Mouse (Mus musculus): ENCODE data around the gene Hoxa7. TPM values are rescaled to one million over a fixed set of nuclear protein-coding genes. Genes with fewer than 3 reads are reported as not detected.

Hoxa7 gene
- total RNA-seq, 2 experiments from 2014 or later = not detected

DNA sequence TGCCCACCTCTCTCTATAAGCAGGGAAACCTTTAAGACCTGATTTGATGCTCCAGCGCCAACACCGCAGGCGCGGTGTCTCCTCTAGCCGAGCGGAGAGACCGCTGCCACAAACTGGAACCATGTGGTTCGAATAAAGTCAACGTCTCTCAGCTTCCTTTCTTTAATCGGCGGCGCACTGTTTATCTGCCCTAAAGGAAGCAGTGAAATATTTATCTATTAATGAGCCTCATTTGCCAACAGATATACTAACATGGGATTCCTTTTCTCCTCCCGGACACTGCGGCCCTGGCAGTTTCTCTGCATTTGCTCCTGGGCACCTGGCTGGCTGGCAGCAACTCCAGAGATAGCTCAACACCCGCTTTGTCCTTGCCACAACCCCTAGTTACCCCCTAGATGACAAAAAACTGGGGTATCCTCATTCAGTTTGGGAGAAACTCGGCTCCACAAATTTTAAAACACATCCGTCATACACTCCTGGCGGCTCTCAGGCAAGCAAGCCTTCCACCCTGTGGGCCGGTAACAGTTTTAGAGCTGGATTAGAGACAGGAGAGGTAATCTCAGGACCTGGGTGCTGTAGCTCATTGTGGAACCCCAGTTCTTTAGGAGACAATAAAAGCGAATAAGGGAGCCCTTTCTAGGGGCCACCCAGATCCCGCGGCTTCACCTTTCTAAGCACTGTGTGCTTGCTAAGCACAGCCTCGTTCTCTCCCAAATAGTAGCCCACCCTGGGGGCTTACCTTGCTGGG is 3.6 kb downstream of the Hoxa7 start:
- no peak for DNase-seq (ENCODE audit: low spot score in 2 of 2)
- intact Hi-C loops (cut with DNase I) = no loop called here

DNA sequence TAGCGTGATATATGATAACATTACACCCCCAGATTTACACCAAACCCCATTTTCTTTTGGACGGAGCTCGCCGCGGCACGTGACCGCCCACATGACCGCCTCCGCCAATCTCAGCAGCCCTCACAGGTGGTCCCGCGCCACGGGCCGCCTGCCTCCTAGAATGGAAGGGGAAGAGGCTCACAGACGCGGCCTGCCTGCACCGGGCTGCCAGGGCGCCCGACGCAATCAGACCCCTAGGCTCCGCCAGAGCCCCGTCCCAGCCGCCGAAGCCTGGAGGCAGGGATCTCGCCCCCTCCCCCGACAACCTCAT is 4.2 kb downstream of the Hoxa7 start:
- no peak for DNase-seq (ENCODE audit: low spot score in 2 of 2)
- intact Hi-C loops (cut with DNase I) = no loop called here

DNA sequence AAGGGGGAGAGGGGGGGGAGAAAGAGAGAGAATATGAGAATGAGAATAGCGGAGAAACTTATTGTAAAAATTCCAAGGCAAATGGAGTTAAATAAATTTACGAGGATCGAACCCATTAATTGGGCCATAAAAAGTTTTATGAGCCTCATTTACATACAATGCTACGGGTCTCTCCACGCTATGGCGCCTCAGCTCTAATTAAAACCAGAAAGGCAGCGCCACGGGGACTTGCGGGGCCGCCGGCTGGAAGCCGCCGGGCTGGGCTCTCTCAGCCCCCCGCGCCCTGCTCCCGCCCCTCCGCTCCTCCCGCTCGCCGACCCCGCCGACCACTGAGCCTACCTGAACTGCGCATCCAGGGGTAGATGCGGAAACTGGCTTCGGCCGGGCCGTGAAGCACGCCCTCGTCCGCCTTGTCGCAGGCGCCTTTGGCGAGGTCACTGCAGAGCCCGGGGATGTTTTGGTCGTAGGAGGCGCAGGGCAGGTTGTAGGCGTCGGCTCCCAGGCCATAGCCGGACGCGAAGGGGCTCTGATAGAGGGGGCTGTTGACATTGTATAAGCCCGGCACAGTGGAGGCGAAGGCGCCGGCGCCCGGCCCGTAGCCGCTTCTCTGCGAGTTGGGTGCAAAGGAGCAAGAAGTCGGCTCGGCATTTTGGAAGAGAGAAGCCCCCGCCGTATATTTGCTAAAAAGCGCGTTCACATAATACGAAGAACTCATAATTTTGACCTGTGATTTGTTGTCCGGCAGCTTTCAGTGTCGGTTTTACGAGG is 4.8 kb downstream of the Hoxa7 start:
- intact Hi-C loops (cut with DNase I) = no loop called here

DNA sequence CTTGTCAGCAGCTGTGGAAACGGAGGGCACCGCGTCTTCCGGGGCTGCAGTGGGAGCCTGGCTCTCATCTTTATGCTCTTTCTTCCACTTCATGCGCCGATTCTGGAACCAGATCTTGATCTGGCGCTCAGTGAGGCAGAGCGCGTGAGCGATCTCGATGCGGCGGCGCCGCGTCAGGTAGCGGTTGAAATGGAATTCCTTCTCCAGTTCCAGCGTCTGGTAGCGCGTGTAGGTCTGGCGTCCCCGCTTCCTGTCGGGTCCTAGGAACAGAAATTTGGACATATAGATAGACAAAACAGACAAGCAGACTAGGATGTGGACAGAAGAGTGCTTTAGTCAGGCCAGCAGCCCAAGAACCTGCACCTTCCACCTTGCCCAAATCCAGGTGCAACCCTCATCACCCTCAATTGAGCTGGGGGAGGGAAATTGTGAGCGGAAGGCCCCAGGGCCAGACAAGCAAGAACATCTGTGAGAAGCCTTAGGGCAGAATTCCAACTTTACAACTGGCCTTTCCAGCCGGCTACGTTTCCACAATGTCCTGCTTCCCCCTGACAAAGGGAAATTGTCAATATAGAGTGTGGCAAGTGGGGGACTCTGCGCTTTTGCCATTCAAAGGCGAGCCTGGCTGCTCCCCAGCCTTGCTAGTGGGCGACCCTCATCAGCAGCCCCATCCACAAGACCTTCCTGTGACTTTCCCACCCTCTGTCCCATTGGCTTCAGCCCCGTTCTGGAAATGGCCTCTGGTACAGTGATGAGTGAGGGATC is 5.7 kb downstream of the Hoxa7 start:
- intact Hi-C loops (cut with DNase I) = no loop called here
- no peak for DNase-seq (ENCODE audit: low spot score in 2 of 2)

More for the DNA sequence above, 4.8 kb downstream of the Hoxa7 start:
- no peak for DNase-seq (ENCODE audit: low spot score in 2 of 2)

DNA sequence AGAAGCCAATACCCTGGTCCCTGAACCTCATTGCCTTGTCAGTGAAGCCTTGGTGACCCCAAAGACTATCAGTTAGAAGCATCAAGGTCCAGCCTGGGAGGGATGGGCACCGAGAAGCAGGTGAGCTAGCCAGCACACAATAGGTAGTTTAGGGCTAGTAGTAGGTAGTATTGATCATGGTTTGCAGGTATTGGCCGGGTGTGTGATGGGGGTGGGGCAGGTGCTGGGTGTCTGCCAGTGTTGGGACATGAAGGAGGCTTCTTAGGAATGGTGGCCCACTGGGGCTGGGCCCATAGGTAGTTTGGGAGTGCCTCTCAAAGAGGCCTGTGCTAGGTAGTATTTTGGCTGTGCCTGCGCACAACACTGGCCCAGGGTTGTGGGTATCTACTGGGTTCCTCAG is 6.6 kb downstream of the Hoxa7 start:
- DNase-seq (ENCODE audit: low spot score in 2 of 2) = no peak
- intact Hi-C loops (cut with DNase I) = no loop called here

DNA sequence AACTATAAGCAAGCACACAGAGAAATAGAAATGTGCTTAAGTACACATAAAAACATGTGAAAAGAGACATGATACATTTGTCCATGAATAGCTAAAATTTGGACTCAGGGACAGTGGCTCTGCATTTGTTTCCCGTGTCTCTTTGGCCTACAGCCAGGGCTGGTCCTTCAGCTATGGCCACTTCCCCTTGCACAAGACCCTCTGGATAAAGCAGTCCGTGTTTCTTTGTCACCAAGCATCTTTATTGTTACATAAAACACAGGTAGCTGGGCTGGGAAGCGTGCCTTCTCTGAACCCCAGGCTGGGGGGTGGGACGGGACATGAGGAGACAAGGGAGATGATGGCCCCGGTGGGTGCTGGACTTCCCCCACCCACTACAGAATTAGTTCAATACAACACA is 7.4 kb downstream of the Hoxa7 start:
- intact Hi-C loops (cut with DNase I) = loop anchor here (5.0 kb wide), 1 partner anchor 207 kb away; no protein-coding TSS in a partner anchor

DNA sequence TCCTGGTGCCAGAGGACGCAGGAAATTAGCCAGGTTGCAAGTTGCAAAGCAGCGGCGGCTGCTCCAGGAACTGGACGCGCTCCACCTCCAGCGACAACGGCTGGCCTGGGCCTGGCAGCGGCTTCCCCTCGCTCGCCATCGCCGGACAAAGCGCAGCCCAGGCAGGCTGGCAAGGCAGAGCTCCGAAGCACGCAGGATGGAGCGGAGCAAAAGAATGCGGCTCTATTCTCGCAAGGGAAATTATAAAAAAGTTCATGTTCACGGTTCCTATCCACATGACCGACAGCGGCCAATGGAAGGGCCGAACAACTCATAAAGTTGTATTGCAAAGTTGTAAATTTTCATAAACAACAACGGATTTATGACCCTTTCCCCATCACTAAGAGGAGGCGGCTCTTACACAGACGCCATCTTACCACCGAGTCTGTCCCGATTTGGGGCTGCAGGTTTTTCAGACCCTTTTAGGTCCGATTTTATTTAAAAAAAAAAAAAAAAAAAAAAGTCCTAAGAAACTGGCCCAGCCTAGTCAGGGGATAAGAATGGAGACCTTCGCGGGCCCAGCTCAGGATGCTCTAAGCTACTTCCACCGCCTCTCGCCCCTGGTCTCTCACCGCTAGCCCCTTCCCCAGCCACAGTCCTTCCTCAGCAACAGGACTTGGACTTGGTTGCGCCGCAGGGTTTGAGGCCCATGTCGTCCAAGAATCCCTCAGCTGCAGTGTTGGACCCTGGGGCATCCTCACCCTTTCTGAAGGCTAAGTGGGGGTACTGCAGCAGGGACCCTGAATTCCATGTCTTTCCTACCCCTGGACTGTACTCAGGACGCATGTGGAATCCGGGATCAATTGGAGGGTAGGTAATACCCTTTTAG is 8.3 kb downstream of the Hoxa7 start, which contains the start of the genes Hoxa3 and Gm28308:
Gene Hoxa3, minus strand, starts transcription at position 218 of the 868 bp plus-strand sequence.
Gene Gm28308, minus strand, starts transcription at position 221 of the 868 bp plus-strand sequence.
- intact Hi-C loops (cut with DNase I) = loop anchor here (5.0 kb wide), 1 partner anchor 206 kb away; no protein-coding TSS in a partner anchor
- DNase-seq (ENCODE audit: low spot score in 2 of 2) = no peak

More for the DNA sequence above, 7.4 kb downstream of the Hoxa7 start:
- no peak for DNase-seq (ENCODE audit: low spot score in 2 of 2)

DNA sequence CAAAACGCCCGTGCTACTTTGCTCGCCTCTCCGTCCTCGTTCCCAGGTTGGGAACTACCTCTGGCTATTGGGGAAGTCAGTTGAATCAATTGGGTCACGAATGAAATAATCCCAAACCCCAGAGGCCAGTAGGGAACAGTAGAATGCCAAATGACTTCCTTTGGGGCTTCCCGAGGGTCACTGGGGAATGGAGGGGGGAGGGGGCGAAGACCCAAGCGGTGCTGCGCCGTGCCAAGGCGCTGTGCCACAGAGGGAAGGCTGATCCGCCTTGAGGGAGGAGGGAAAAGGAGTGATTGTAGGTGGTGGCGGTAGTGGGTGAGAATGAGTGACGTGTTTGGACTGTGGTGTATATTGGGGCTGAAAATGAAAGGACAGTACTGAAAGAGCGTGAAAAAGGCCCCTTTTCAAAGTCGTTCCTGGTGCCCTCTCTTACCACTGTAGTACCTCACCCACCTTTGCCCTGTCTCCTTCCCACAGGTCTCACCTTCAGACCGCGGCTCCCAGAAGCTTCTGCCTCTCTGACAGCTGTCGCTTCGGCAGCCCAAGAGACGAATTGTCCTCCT is 9.0 kb downstream of the Hoxa7 start:
- DNase-seq (ENCODE audit: low spot score in 2 of 2) = no peak
- intact Hi-C loops (cut with DNase I) = loop anchor here (5.0 kb wide), 1 partner anchor 205 kb away; no protein-coding TSS in a partner anchor

DNA sequence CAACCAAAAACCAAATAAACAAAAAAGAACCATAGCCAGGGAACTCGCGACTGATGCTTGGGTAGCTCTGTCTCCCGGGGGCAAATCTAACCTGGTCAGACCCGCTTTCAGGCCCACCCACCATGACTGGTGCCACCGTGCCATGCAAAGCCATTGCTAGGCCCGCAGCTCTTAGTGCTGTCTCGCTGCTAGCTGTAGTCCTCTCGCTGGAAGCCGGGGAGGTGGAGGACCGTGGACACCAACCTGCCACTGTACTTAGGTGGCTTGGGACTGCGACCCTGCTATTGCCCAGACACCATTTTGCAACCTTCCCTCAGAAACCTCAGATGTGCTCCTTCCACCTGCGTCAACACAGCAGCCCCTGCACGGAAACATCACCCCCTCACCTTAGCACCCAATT is 9.7 kb downstream of the Hoxa7 start:
- DNase-seq (ENCODE audit: low spot score in 2 of 2) = no peak
- intact Hi-C loops (cut with DNase I) = loop anchor here (5.0 kb wide), 1 partner anchor 205 kb away; no protein-coding TSS in a partner anchor

DNA sequence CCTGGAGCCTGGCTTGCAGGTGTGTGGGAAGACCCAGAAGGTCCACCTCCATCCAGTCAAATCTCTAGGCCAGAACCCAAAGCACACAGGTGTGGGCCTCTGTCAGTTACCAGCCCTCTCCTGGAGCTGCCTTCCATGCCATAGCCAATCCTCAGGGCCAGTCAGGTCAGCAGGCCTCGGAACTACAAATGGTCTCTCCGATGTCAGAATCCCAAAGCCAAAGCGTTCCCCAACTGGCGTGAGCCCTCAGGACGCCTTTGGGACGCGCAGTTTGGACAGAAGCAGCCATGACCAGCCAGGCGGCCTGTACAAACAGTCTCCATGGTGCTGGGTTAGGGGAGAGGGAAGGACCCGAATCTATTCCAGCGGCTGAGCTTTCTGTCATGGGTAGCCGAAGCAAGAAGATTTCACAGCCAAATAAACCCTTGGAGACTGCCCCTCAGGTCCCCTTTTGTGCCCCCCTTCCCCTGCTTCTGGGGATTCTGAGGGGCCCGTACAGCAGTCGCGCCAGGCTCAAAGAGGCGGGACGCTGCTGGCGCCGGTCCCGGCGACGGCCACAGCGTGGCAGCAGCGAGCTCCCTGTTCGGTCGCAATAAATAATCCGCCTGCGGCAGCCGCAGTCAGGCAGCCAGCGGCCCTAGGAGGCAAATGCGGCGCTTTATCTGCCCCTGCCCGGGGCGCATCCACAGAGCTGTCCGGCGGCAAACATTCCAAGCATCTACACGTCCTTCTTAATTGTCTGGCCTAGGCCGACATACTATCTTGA is 10.3 kb downstream of the Hoxa7 start:
- DNase-seq (ENCODE audit: low spot score in 2 of 2) = peak; percentile 46 to 60
- intact Hi-C loops (cut with DNase I) = loop anchor here (5.0 kb wide), 1 partner anchor 204 kb away; no protein-coding TSS in a partner anchor

DNA sequence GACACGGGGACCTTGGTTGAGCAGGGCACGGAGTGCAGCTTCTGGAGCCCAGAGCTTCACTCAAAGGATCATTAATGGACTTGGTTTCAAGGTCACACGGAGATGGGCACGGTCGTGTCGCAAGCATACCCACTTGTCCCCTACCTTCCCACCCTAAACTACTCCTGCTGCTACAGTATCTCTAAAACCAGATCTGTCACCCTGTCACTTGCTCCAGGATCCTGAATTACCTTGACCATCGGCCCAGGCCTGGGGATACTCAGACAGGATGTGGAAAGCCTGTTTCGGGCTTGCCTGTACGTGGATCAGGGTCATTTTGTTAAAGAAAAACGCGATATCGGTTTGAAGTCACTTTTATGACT is 12.0 kb downstream of the Hoxa7 start:
- DNase-seq (ENCODE audit: low spot score in 2 of 2) = no peak
- intact Hi-C loops (cut with DNase I) = loop anchor here (5.0 kb wide), 1 partner anchor 202 kb away; no protein-coding TSS in a partner anchor

DNA sequence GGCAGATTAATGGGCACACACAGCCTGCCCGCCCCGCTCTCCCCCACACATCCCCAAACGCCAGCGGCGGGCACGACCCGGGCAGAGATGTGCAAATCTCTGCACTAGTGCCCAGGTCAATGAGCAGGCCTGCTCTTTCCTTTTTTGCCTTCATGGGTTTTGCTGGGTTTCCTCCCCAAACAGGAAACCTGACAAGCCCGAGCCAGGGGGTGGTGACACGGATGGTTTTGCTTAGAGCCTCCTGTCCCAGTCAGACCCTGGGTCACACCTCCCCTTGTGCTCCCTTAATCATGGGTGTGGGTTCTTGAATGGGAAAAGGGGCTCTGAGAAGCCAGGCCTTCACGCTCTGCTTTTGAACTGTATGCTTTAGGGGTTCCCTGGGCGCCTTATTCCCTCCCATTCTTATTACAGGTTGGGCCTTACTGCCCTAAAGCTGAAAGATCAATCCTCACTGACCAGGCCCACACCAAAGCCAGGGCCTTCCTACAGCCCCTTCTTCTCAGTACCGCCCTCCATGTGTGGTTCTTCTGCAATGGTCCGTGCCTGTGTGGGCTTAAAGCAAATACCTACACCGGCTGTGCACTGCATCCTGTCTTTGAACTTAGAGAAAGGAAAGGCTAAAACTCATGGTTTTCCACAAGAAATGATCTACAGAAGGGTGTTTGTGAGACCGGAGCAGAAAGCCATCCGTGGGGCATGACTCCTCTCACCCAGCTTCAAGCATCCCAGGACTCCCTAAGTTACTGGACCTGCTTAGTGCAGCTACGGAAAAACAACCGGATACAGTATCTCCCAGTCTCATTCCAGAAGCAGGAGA is 12.6 kb downstream of the Hoxa7 start:
- intact Hi-C loops (cut with DNase I) = no loop called here
- DNase-seq (ENCODE audit: low spot score in 2 of 2) = no peak

DNA sequence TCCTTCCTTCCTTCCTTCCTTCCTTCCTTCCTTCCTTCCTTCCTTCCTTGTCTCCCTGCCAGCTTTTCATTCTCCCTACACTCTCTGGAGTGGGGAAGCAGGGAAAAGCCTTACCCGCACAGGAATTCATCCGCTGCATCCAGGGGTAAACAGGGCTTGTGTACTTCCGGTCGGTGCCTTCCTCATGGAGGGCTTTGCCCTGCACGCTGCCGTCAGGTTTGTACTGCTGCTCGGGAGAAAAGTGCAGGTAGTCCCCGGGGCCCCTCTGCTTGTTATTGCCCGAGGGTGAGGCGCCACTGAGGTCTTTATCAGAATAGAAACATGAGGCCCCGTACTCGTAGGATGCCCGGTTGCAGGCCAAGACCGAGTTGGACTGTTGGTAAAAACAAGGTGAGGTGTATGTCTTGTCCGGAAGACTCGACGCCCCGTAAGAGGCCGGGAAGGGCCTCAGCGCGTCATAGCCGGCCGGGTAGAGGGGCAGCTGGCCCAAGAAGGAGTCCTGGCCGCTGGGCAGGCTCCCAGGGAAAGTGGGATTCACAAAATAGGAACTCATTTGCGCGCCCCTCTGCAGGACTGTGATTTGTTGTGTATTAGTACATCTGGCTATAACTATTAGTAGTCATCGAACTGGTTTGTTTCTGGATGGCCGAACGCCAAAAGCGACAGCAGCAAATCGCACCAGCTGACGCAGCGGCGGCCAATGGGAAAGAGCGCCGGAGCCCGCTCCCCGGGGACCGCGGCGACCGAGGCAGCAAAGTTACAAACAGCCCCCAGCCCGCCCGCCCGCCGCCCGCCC is 13.4 kb downstream of the Hoxa7 start, which contains the start of gene Hoxa6:
Gene Hoxa6, minus strand, starts transcription at position 651 of the 796 bp plus-strand sequence.
- no peak for DNase-seq (ENCODE audit: low spot score in 2 of 2)
- intact Hi-C loops (cut with DNase I) = no loop called here

DNA sequence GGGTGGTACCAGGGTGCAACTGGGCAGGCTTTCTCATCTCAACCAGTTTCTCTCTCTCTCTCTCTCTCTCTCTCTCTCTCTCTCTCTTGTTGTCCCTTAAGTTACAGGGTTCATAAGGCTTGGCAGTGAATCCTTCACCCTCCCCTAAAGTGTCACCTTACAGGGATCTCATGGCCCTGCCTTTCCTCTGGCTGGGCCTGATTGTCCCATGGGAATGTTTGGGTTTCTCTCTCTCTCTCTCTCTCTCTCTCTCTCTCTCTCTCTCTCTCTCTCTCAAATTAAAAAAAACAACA is 14.0 kb downstream of the Hoxa7 start:
- DNase-seq (ENCODE audit: low spot score in 2 of 2) = no peak
- intact Hi-C loops (cut with DNase I) = no loop called here

DNA sequence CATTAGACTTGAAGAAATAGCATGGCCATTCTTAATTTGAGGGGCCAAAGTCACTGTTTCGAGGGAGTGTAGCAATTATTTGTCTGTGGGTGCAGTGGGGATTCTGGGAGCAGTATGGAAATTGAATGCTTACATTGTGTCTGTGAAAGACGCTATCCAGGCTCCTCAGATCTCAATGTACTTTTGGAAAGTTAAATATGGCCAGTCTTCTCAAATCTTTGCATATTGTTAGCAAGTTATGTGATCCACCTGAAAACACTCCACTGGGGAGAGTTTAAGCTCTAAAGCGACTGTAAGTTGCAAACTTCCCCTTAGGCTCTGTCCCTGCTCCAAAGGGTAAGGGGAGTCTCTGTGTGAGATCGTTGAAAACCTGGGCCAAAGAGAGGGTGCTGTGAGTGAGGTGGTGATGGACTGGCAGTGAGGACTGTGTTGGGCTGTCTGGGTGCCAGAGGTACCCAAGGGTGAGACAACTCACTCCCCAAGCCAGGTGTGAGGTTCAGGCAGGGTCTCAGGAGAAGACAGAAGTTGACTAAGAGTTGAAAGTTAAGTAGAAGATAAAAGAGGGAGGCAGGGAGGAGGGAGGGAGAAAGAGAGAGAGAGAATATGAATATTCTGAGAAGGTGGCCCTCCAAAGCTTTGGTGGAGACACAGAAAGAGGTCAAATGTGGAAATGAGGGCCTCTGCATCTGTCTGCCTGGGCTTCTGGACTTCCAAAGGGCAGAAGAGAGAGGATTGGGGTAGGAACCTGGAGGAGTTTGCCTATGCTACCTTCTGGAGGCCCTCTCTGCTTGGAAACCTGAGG is 14.6 kb downstream of the Hoxa7 start:
- DNase-seq (ENCODE audit: low spot score in 2 of 2) = no peak
- intact Hi-C loops (cut with DNase I) = no loop called here

Measured in left cerebral cortex, postnatal 25 days (tissue).